Mouse (Mus musculus): ENCODE measurements at regions not wholly inside any gene's neighbourhood (a gene's known extent, or its start where the extent isn't known, plus 50 kb on each side); places are given as distances from the start of the nearest gene placed in this dataset.

DNA sequence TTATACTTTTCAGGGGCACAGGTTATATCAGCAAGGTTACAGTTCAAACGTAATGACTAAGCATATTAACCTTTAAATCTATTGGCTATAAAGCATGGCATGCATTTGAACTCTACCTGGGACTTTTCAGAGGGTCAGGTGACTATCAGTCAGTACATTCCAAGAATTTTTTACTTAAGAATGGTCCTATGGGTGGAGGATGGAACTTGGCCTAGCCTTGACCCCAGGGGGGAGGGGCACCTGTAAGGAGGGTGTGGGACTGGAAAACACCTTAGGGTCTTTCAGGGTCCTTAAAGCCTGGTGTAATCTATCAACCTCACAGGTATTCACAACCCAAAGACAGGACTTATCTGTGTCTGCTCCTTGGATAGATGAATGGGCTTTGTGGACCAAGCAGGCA lies 66.4 kb upstream of the Hs6st1 start:
- H3K9me3 ChIP-seq (ENCODE audit: low read length) = no peaks in the 10 kb centered on the region
- no peak overlapping the region for H3K27ac ChIP-seq (ENCODE audit: low read length)
- no peak overlapping the region for H3K4me3 ChIP-seq (ENCODE audit: low read depth, low read length)
- no peak overlapping the region for H3K9ac ChIP-seq (replicated peaks; ENCODE audit: low read depth)
- H3K36me3 ChIP-seq (ENCODE audit: insufficient read depth, low read length) = no peaks in the 10 kb centered on the region
- WGBS = 60% methylated on average over 1 of the region's 1 CpGs
- DNase-seq (ENCODE audit: low spot score) (no peak), ATAC-seq (no peak)
- TF ChIP-seq CTCF (IDR thresholded peaks at IDR 0.05) = no peak
- no peak for TF ChIP-seq EP300 (IDR thresholded peaks at IDR 0.05)
- no peaks in the 10 kb centered on the region for H3K4me1 ChIP-seq (ENCODE audit: insufficient read depth, low read depth, low read length)
- H3K4me2 ChIP-seq (replicated peaks; ENCODE audit: low read depth, low read length) = no peak overlapping the region
- no peaks in the 10 kb centered on the region for H3K27me3 ChIP-seq (replicated peaks; ENCODE audit: insufficient read depth, low read length)

DNA sequence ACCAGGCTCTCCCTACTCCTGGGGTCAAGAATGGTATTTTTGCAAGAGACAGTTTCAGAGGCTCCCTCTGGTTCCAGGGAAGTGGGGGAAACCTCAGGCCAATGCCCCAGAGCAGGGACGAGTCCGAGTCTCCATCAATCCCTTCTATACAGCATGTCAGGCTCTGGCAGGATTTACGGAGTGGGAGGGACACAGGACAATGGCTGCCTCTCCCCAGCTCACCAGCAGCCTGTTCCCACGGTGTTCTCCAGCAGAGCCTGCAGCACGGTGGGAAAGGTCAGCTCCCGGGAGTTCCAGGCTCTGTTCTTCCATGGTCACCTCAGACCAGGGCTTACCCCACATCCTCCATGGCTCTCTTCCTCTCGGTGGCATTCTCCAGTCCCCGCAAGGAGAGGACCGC lies 64.6 kb upstream of the Hs6st1 start:
- no peaks in the 10 kb centered on the region for H3K4me1 ChIP-seq (ENCODE audit: insufficient read depth, low read depth, low read length)
- H3K4me3 ChIP-seq (ENCODE audit: low read depth, low read length) = no peak overlapping the region
- H3K27ac ChIP-seq (ENCODE audit: low read length) = no peak overlapping the region
- no peak overlapping the region for H3K9ac ChIP-seq (replicated peaks; ENCODE audit: low read depth)
- no peak for TF ChIP-seq CTCF (IDR thresholded peaks at IDR 0.05)
- TF ChIP-seq EP300 (IDR thresholded peaks at IDR 0.05) = no peak
- no peaks in the 10 kb centered on the region for H3K9me3 ChIP-seq (ENCODE audit: low read length)
- no peak for DNase-seq (ENCODE audit: low spot score)
- 29% methylated on average over 9 of the region's 9 CpGs for WGBS
- ATAC-seq = no peak
- no peaks in the 10 kb centered on the region for H3K36me3 ChIP-seq (ENCODE audit: insufficient read depth, low read length)
- no peaks in the 10 kb centered on the region for H3K27me3 ChIP-seq (replicated peaks; ENCODE audit: insufficient read depth, low read length)
- no peak overlapping the region for H3K4me2 ChIP-seq (replicated peaks; ENCODE audit: low read depth, low read length)

DNA sequence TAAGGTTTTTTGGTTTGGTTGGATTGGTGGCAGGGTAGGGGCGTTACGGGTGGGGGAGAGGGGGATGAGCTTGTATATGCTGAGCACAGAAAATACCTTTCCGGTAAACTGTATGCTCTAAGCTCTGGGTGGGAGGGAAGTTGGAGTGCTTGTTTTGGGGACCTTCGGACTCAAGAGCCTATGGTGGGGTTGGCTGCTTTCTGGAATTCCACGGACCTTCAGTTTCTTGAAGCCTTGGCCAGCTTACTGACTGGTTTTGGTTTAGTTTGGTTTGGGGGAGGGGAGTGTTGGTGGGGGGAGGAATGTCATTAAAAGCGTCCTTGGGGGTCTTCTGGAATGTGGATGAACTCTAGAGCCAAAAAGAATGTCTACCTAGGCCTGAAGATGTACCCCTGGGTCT lies 59.6 kb upstream of the Hs6st1 start:
- Histone ChIP-seq H3K4me3 (ENCODE audit: low read depth, low read length) (no peak overlapping the region), H3K9ac (replicated peaks; ENCODE audit: low read depth) (no peak overlapping the region), H3K27me3 (replicated peaks; ENCODE audit: insufficient read depth, low read length) (no peaks in the 10 kb centered on the region), H3K9me3 (ENCODE audit: low read length) (no peaks in the 10 kb centered on the region), H3K27ac (ENCODE audit: low read length) (no peak overlapping the region), H3K36me3 (ENCODE audit: insufficient read depth, low read length) (no peaks in the 10 kb centered on the region), H3K4me2 (replicated peaks; ENCODE audit: low read depth, low read length) (no peak overlapping the region), H3K4me1 (ENCODE audit: insufficient read depth, low read depth, low read length) (no peaks in the 10 kb centered on the region)
- no peak for DNase-seq (ENCODE audit: low spot score)
- TF ChIP-seq CTCF (IDR thresholded peaks at IDR 0.05) = no peak
- no peak for ATAC-seq
- WGBS = 66% methylated on average over 6 of the region's 6 CpGs

DNA sequence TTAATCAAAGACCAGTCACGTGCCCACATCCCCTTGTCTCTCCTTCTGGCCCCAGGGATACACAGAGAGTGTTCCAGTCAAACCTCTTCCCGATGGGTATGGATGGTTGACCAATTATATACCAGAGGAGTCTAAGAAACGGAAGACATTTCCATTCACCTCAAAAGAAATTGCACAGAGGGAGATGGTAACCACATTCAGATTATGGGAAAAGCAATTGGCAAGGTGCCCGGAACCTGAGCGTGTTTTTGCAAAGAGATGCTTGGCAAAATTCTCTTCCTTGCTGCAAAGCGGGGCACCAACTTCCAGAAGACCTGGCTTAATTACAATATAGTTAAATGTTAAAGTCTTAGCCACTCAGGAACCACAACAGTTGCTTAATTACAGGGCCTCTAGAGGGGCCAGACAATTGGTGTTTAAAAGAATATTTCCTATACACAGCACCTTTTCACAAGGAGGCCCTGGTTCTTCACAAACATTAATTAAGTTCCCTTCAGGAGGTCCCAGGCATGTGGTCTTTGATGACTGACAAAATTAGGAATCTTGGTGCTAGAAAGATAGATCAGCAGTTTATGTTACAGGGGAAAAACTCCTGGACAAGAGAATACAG lies 59.1 kb upstream of the Hs6st1 start:
- Histone ChIP-seq H3K9me3 (ENCODE audit: low read length) (no peaks in the 10 kb centered on the region), H3K36me3 (ENCODE audit: insufficient read depth, low read length) (no peaks in the 10 kb centered on the region), H3K27ac (ENCODE audit: low read length) (no peak overlapping the region), H3K4me2 (replicated peaks; ENCODE audit: low read depth, low read length) (no peak overlapping the region), H3K4me1 (ENCODE audit: insufficient read depth, low read depth, low read length) (no peaks in the 10 kb centered on the region), H3K9ac (replicated peaks; ENCODE audit: low read depth) (no peak overlapping the region), H3K4me3 (ENCODE audit: low read depth, low read length) (no peak overlapping the region), H3K27me3 (replicated peaks; ENCODE audit: insufficient read depth, low read length) (no peaks in the 10 kb centered on the region)
- ATAC-seq (no peak), DNase-seq (ENCODE audit: low spot score) (no peak)
- TF ChIP-seq EP300 (IDR thresholded peaks at IDR 0.05) (no peak), CTCF (IDR thresholded peaks at IDR 0.05) (no peak)
- WGBS = 42% methylated on average over 6 of the region's 6 CpGs

DNA sequence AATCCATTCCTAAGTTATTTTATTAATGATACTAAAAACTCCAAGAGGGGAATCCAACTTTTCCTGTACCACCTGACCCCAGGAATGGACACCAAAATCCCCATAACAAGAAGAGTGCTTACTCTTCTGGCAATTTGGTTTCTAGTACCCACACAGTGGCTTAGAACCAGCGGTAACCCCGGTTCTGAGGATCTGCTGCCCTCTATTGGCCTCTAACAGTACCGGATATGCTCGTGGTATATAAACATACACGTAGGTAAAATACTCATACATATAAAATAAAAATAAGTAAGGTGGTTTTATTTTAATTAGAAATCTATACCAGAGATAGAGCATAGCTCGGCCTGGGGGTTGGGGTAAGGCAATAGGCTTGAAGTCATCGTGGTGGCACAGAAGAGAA lies 58.0 kb upstream of the Hs6st1 start:
- Histone ChIP-seq H3K27me3 (replicated peaks; ENCODE audit: insufficient read depth, low read length) (no peaks in the 10 kb centered on the region), H3K4me1 (ENCODE audit: insufficient read depth, low read depth, low read length) (no peaks in the 10 kb centered on the region), H3K9me3 (ENCODE audit: low read length) (no peaks in the 10 kb centered on the region), H3K27ac (ENCODE audit: low read length) (no peak overlapping the region), H3K9ac (replicated peaks; ENCODE audit: low read depth) (no peak overlapping the region), H3K36me3 (ENCODE audit: insufficient read depth, low read length) (no peaks in the 10 kb centered on the region), H3K4me2 (replicated peaks; ENCODE audit: low read depth, low read length) (no peak overlapping the region), H3K4me3 (ENCODE audit: low read depth, low read length) (no peak overlapping the region)
- WGBS = 83% methylated on average over 7 of the region's 7 CpGs
- DNase-seq (ENCODE audit: low spot score) (no peak), ATAC-seq (no peak)
- TF ChIP-seq EP300 (IDR thresholded peaks at IDR 0.05) (no peak), CTCF (IDR thresholded peaks at IDR 0.05) (peak; percentile 19; the same call in 1 of the 2 replicates)

DNA sequence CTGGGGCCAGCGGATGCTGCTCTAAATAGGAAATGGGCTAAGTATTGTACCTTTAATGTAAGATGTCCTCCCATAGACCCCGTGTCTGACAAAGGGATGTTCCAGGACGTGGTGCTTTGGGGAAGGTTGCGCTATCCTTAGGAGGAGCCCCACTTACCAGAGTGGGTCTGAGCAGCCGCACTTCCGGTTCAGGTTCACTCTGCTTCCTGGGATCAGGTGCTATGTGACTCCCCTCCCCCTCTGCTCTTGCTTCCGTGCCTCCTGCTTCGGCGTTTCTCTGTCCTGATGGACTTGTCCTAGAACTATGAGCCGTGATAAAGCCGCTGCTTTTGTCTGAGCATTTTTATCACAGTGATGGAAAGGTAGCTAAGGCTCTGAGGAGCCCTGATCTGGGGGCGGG lies 57.4 kb upstream of the Hs6st1 start:
- Histone ChIP-seq H3K36me3 (ENCODE audit: insufficient read depth, low read length) (no peaks in the 10 kb centered on the region), H3K9me3 (ENCODE audit: low read length) (no peaks in the 10 kb centered on the region), H3K27ac (ENCODE audit: low read length) (no peak overlapping the region), H3K9ac (replicated peaks; ENCODE audit: low read depth) (no peak overlapping the region), H3K27me3 (replicated peaks; ENCODE audit: insufficient read depth, low read length) (no peaks in the 10 kb centered on the region), H3K4me2 (replicated peaks; ENCODE audit: low read depth, low read length) (no peak overlapping the region), H3K4me1 (ENCODE audit: insufficient read depth, low read depth, low read length) (no peaks in the 10 kb centered on the region), H3K4me3 (ENCODE audit: low read depth, low read length) (no peak overlapping the region)
- TF ChIP-seq CTCF (IDR thresholded peaks at IDR 0.05) (no peak), EP300 (IDR thresholded peaks at IDR 0.05) (no peak)
- WGBS = 70% methylated on average over 12 of the region's 12 CpGs
- ATAC-seq = no peak
- DNase-seq (ENCODE audit: low spot score) = no peak
